Mouse (Mus musculus) left cerebral cortex, adult 2 months (tissue): ENCODE results near the gene Smoc2. TPM values are rescaled to one million over a fixed set of nuclear protein-coding genes. Genes with fewer than 3 reads are reported as not detected.

Source experiments
- DNase-seq, 2 experiments: peaks; one replicate each; pipeline ENCODE4 v3.0.0; 2021 to 2022; ENCODE audit warnings: low spot score in 2 of 2, mixed read lengths in 1 of 2; ENCODE audit errors: extremely low spot score in 1 of 2
- H3K27ac ChIP-seq: fragments of 200-600 bp; 2 replicates; pipeline ENCODE4 v1.8.1; 2022
- H3K4me3 ChIP-seq: fragments of 200-600 bp; 2 replicates; pipeline ENCODE4 v1.8.1; 2022
- CTCF ChIP-seq: fragments of 200-600 bp; IDR thresholded peaks from 2 replicates; pipeline ENCODE4 v1.8.1; 2022; ENCODE audit warnings: antibody characterized with exemption, mild to moderate bottlenecking, moderate library complexity
- intact Hi-C: fragments of 180-260 bp; cut with DNase I; formaldehyde crosslinking; loops from one replicate; pipeline ENCODE4 v1.15.1; 2025
- total RNA-seq, 2 experiments: library from RNA; stranded (reverse); gene quantifications; 2 replicates each; pipeline ENCODE4 v1.2.3; 2021

The Smoc2 gene
- total RNA-seq, 2 experiments from 2014 or later: 13.2 to 13.7 TPM

- intact Hi-C loops: no loop called here
- Histone ChIP-seq H3K4me3 (no peak overlapping the region), H3K27ac (no peak overlapping the region)
- TF ChIP-seq CTCF: no peak
- no peak for DNase-seq
Observed at GRCm38 (mm10) chr17:14317439-14317838, 38.1 kb downstream of the Smoc2 start.

GRCm38 (mm10) chr17:14326156-14326555 lies 46.9 kb downstream of the Smoc2 start:
- TF ChIP-seq CTCF: no peak
- no peak overlapping the region for H3K27ac ChIP-seq
- DNase-seq: no peak
- intact Hi-C loops: no loop called here
- no peak overlapping the region for H3K4me3 ChIP-seq

GRCm38 (mm10) chr17:14328037-14328436 lies 48.7 kb downstream of the Smoc2 start:
- no peak overlapping the region for H3K27ac ChIP-seq
- TF ChIP-seq CTCF: no peak
- intact Hi-C loops: no loop called here
- H3K4me3 ChIP-seq: no peak overlapping the region
- DNase-seq: no peak

GRCm38 (mm10) chr17:14330498-14330897 lies 51.2 kb downstream of the Smoc2 start:
- no peak for DNase-seq
- TF ChIP-seq CTCF: no peak
- Histone ChIP-seq H3K4me3 (no peak overlapping the region), H3K27ac (no peak overlapping the region)
- intact Hi-C loops: no loop called here

GRCm38 (mm10) chr17:14339932-14340557 lies 60.7 kb downstream of the Smoc2 start:
- intact Hi-C loops: no loop called here
- DNase-seq: no peak
- TF ChIP-seq CTCF: no peak

GRCm38 (mm10) chr17:14340736-14341135 lies 61.4 kb downstream of the Smoc2 start:
- TF ChIP-seq CTCF: no peak
- intact Hi-C loops: no loop called here
- DNase-seq: no peak

More at GRCm38 (mm10) chr17:14339932-14340557, 60.7 kb downstream of the Smoc2 start:
- H3K27ac ChIP-seq: no peak overlapping the region
- no peak overlapping the region for H3K4me3 ChIP-seq

GRCm38 (mm10) chr17:14342511-14342910 lies 63.2 kb downstream of the Smoc2 start:
- H3K27ac ChIP-seq: no peak overlapping the region
- TF ChIP-seq CTCF: no peak
- intact Hi-C loops: no loop called here
- no peak for DNase-seq
- H3K4me3 ChIP-seq: no peak overlapping the region

More at GRCm38 (mm10) chr17:14340736-14341135, 61.4 kb downstream of the Smoc2 start:
- no peak overlapping the region for H3K4me3 ChIP-seq
- no peak overlapping the region for H3K27ac ChIP-seq

GRCm38 (mm10) chr17:14343442-14343841 lies 64.1 kb downstream of the Smoc2 start:
- TF ChIP-seq CTCF: no peak
- no peak overlapping the region for H3K27ac ChIP-seq
- H3K4me3 ChIP-seq: no peak overlapping the region
- intact Hi-C loops: no loop called here
- DNase-seq: no peak

- intact Hi-C loops: no loop called here
- H3K27ac ChIP-seq: no peak overlapping the region
- H3K4me3 ChIP-seq: no peak overlapping the region
- TF ChIP-seq CTCF: no peak
- no peak for DNase-seq
Observed at GRCm38 (mm10) chr17:14345556-14345955, 66.2 kb downstream of the Smoc2 start.

GRCm38 (mm10) chr17:14346891-14347290 lies 67.6 kb downstream of the Smoc2 start:
- intact Hi-C loops: no loop called here
- no peak overlapping the region for H3K27ac ChIP-seq
- DNase-seq: no peak
- H3K4me3 ChIP-seq: no peak overlapping the region
- TF ChIP-seq CTCF: no peak

- H3K27ac ChIP-seq: no peak overlapping the region
- intact Hi-C loops: no loop called here
- TF ChIP-seq CTCF: no peak
- no peak for DNase-seq
- H3K4me3 ChIP-seq: no peak overlapping the region
Observed at GRCm38 (mm10) chr17:14349086-14349814, 69.9 kb downstream of the Smoc2 start.

- intact Hi-C loops: no loop called here
- no peak overlapping the region for H3K27ac ChIP-seq
- DNase-seq: no peak
- no peak overlapping the region for H3K4me3 ChIP-seq
- TF ChIP-seq CTCF: no peak
Observed at GRCm38 (mm10) chr17:14353219-14354079, 74.1 kb downstream of the Smoc2 start.
